Mouse (Mus musculus): ENCODE measurements around the gene Cobl.

DNA sequence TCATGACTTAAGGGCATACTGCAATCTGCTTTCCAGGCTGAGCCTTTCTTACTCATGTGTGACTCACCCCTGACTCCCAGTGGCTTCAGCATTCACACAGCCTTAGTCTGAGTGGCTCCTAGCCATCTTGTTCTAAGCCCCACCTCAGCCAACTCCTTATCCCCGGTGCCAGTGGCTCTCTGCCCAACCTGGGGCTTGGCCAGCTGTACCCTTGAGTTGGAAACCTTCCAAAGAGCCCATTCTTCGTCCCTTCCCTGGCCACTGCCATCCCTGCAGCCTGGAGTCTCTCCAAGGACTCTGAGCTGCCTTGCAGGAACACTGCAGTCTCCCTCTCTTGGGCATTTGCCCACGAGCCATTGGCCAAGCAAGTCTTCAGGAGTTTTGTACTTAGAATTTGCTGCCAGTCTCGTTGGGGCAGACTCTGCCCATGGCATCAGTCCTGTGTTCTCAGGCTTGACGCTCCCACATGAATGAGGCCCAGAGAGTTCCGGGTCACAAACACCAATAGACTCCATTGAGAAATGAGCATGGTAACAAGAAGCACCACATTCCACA lies 233.2 kb downstream of the Cobl start:
- TF ChIP-seq MAFK (IDR thresholded peaks at IDR 0.05; ENCODE audit: insufficient read depth, low read depth, low read length) (no peak), ZNF384 (IDR thresholded peaks at IDR 0.05; ENCODE audit: low read depth, low read length) (no peak), HCFC1 (IDR thresholded peaks at IDR 0.05; ENCODE audit: borderline replicate concordance, insufficient read depth, low read length) (no peak)
